Mouse (Mus musculus) naive thymus-derived CD4-positive, alpha-beta T cell, adult 2 months (primary cell): ENCODE results near the gene Prmt8.

Source experiments
- DNase-seq: peaks from one replicate; pipeline ENCODE4 v3.0.0-alpha.2; 2011; ENCODE audit warnings: low read depth

The Prmt8 gene

GRCm38 (mm10) chr6:127739921-127740320 is 29.4 kb downstream of the Prmt8 start:
- DNase-seq, result no peak

DNA sequence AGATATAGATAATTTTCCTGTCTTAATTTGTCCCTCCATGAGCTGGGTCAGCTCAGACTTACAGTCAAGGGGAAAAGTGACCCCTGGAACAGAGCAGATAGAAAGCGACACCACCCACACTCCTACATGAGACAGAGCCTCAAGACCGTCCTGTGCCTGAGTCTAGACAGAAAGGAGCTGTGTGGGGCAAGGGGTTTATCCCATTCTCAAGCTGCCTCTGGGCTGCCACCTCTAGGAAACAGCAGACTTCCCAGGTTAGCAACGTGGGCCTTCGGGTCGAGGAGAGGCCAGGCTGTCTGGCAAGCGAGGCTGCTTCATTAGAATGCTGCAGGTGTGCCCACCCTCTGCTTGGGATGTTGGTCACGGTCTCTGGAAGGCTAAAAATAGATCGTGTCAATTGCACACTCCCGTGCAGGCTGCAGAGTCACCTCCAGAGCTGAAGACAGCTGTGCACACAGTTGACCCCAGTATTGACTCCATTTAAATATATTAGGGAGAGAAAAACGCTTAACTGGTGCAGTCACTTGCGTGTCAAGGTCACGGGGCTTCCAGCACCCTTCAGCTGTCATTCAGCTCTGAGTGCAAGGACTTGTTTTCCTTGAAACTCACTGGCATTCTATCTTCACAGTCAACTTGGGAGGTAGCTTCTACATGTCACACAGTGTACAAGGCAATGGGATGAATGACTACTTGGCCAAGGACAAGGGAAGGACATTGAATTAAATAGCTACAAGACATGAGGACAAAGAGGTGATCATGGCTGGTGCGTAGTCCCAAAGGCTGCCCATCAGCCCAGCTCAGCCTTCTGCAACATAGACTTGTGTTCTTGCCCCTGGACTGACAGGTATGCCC is 33.9 kb downstream of the Prmt8 start:
- DNase-seq, result no peak

- no peak for DNase-seq
These were observed 46.1 kb downstream of the Prmt8 start for GRCm38 (mm10) chr6:127723126-127723525.

DNA sequence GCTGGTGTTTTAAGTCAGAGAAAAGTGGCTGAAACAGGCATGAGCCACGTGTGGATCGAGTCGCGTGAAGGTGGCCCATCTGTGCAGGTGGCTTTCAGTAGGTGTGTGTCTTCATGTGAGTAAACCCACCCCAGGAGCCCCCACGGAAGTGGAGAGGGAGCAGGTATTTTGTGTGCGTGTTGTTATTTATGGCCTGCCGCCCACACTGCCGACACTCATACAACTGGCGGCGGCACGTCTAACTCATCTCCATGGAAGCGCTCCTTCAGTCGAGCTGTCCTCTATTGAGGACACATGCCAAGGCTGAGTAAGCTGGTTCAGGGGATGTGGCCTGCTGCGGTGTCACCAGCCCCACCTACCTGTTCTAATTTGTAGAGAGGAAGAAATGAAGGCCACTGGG is 49.4 kb downstream of the Prmt8 start:
- no peak for DNase-seq

- no peak for DNase-seq
These were observed 51.8 kb downstream of the Prmt8 start for GRCm38 (mm10) chr6:127717239-127718137.

GRCm38 (mm10) chr6:127715428-127715827 is 53.8 kb downstream of the Prmt8 start:
- no peak for DNase-seq

- DNase-seq, result no peak
These were observed 54.4 kb downstream of the Prmt8 start for GRCm38 (mm10) chr6:127714906-127715305.

- no peak for DNase-seq
These were observed 61.0 kb downstream of the Prmt8 start for GRCm38 (mm10) chr6:127708218-127708628.

- no peak for DNase-seq
These were observed 68.1 kb downstream of the Prmt8 start for GRCm38 (mm10) chr6:127701036-127701783.

DNA sequence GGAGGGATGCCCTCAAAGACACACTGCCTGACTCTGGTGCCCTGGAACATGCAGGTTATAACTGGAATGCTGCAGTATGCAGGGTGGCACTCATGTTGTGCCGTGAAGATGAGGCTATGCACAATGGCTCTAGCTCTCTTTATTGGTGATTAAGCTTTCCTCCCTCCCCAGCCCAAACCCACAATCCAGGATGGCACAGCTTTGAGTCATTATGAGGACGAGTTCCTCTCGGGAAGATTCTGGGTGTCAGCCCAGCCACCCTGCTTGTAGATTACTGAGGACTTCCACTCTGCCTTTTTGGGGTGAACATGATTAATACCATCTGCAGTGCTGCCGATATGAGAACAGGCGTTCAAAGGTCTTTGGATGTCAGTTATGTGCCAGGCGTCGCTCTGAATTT is 75.6 kb downstream of the Prmt8 start:
- no peak for DNase-seq

- DNase-seq, result no peak
These were observed 77.0 kb downstream of the Prmt8 start for GRCm38 (mm10) chr6:127692298-127692697.

- DNase-seq, result no peak
These were observed 82.0 kb downstream of the Prmt8 start for GRCm38 (mm10) chr6:127687181-127687860.

DNA sequence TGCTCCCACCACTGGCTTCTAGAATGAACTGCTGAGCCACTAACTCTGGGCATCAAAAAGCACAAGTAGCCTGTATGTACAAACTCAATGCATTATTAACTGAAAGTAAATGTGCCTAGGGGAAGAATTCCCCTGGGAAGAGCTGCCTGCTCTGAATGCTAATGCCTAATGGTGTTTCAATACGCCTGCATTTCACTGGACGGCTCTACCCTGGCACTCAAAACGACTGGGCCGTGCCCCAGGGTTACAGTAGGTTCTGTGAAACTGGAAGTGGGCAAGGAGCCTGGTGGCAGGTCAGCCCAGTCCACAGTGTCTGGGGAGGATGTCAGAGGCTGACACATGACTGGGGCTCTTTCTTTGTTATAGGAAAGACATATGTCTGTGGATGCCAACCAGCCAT is 84.3 kb downstream of the Prmt8 start:
- no peak for DNase-seq

DNA sequence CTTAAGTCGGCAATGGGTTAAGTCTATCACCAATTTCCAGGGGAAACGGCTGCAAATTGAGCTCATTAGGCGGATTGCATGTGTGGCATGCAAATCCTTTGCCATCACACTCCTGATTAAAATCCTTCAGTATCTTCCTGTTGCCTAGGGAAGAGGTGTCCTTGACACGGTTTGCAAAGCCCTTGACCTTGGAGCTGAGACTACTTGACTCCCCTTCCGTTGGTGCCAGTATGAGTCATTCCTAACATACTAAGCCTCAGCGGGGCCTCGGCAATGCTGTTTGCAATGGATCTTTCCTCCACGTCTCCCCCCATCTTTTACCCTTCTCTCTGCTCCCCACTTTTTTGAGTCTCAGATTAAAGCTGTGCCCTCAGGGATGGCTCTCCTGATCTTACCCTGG is 85.7 kb downstream of the Prmt8 start:
- DNase-seq, result no peak

DNA sequence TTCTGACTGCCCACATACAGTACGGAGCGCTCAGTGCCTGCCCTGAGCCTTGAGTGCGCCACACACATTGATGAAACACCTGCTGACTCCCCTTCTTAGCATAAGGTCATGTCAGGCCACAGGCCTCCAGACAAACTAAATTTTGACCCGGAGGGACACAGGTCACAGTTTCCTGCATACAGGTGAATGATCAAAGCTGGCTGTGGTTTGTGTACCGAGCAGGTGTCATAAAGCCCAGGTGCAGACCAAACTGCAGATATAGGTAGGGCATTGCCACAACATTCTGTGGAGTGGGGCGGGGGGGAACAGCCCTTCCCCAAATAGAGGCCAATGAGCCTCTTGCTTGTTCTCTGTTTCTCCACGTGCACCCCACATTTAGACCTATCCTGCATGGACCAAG is 88.5 kb downstream of the Prmt8 start:
- DNase-seq, result no peak

DNA sequence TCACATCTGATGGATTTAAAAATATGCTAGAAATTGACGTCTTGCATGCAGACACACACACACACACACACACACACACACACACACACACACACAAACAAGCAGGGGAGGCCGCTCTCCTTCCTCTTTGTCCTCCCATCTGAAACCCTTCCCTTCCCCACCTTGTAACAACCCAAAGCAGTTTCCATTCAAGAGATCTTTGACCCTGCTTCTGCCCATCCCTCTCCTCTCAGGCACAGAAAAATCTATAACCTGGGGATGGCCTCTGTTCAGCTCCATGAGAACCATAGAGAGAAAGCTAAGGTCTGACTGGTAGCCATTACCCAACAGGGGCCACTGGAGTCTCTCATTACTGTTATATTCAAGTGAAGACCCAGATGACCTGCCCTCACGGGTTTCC is 90.3 kb downstream of the Prmt8 start:
- DNase-seq, result no peak

DNA sequence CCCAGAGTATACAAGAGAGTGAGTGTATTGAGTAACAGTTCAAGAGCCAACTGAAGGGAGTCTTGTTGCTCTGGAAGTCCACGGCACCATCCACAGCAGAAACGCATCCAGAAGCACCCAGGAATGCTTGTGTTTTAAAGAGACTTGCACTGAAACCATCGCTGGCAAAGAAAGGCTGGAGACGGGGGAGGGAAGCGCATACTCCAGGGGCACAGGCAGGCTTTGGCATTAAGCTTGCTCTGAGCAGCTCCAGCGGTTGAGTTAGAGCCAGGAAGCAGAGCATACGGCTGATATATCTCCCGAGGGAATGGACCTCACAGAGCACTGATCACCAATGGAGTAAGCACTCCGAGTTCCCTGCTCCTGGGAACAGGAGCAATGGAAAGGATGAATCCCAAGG is 91.0 kb downstream of the Prmt8 start:
- DNase-seq, result no peak

DNA sequence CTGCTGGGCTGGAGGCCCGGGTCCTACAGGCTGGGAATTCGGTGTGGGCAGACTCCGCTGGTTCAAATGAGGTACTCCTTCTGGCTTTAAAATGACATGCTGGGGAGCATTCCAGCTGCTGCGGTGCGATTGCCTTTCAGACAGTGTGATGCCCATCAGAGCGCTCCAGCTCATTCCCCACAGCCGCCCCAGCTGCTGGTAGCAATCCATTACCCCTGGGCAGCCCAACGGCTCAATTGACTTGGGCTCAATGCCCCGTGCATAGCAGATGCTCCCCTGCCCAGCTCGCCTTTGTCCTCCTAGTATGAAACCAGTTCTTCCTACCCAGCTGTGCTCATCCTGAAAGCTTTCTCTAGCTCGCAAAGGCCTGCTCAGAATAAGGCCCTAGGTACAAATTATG is 92.4 kb downstream of the Prmt8 start:
- no peak for DNase-seq

- DNase-seq, result no peak
These were observed 97.2 kb downstream of the Prmt8 start for GRCm38 (mm10) chr6:127672071-127672470.

DNA sequence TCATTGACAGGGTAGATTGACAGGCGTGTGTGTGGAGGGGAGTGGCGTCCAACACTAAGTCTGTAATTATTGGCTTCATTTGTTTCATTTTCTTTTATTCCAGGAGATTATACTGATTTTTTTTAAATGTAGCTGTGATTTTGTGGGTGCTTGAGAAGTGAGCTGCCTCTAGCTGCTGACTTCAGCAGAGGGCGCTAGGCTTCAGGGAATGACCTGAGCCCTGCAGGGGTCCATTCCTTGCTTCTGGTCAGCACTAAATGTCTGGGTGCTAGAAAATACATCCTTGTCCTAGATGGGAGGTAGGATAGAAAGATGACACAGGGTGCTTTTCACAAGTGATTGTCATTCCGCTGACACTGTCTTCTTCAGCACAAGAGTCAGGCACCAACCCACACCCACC is 99.2 kb downstream of the Prmt8 start:
- no peak for DNase-seq

- no peak for DNase-seq
These were observed 100.0 kb downstream of the Prmt8 start for GRCm38 (mm10) chr6:127669313-127669712.

DNA sequence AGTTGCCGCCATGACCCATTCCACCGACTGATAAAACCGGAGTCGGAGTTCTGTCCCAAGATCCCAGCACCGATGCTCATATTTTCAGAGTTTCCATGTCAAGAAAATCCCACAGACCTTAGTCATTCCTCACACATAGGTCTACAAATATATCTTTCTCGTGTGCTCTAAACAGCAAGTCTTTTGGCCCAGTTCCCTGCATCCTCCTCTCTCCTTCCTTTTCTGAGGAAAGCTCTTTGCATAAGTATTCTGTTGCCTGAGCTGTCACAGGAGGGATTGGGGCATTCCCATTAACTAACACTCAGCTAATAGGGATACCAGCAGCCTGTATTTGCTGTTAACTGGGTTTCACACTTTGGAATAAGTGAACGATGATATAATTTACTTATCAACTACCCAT is 106.0 kb downstream of the Prmt8 start:
- no peak for DNase-seq
